In genomic region chr7:100958426-100958825, GRCm38 (mm10) we compare ENCODE assay signal across 13 mouse cellular contexts. TPM values are rescaled to one million over a fixed set of nuclear protein-coding genes. Genes with fewer than 3 reads are reported as not detected.
A peak's percentile ranks its signal among the peaks of the same experiment; 100 is the strongest.
DNase-seq lines count a peak whose midpoint lies in the region; ATAC-seq and TF ChIP-seq lines count a peak whose summit lies in the region.
"Had no signal": no experiment of that assay in that cellular context is flagged by ENCODE, and none has a peak within 500 bp of the region (broad histone marks: within the 10 kb centered on the region; RNA-seq: fewer than 3 reads in every experiment).

No protein-coding gene starts in this region.

- DNase-seq in heart, postnatal 0 days (ENCODE audit: low spot score): no peak
- DNase-seq in heart, postnatal 10 days: no peak
- DNase-seq in right cerebral cortex, postnatal 14 days: peak; percentile 44
- DNase-seq in right cerebral cortex, postnatal 36 days (ENCODE audit: low spot score in 2 of 2): no peak
- DNase-seq in c-Kit-positive CD71-negative TER-119-negative erythroid progenitor cells, embryonic 14.5 days (ENCODE audit: low read depth): peak; percentile 47
- DNase-seq in stomach, postnatal 0 days (ENCODE audit: low spot score): no peak
- DNase-seq in cerebellum, adult 9-11 months: no peak
- DNase-seq in yolk sac, embryonic 10.5 days (ENCODE audit: low spot score): no peak
- DNase-seq: gastrocnemius, postnatal 10 days; layer of hippocampus, postnatal 36 days; lung, postnatal 14 days had no signal

- TF ChIP-seq EP300 in heart, postnatal 0 days (IDR thresholded peaks at IDR 0.05; ENCODE audit: low read depth): no peak
- TF ChIP-seq EP300 in stomach, postnatal 0 days (optimal IDR thresholded peaks at IDR 0.05): no peak

- no peaks in the 10 kb centered on the region for H3K27me3 ChIP-seq in heart, postnatal 0 days (ENCODE audit: control insufficient read depth, insufficient read depth, low read length)
- no peaks in the 10 kb centered on the region for H3K27me3 ChIP-seq in stomach, postnatal 0 days (ENCODE audit: control insufficient read depth, insufficient read depth, low read length)

- no peaks in the 10 kb centered on the region for H3K9me3 ChIP-seq in heart, postnatal 0 days (replicated peaks; ENCODE audit: control insufficient read depth, low read length)
- no peaks in the 10 kb centered on the region for H3K9me3 ChIP-seq in stomach, postnatal 0 days (ENCODE audit: control insufficient read depth, low read length)

- no peak overlapping the region for H3K4me2 ChIP-seq in heart, postnatal 0 days (ENCODE audit: low read depth, low read length)
- H3K4me2 ChIP-seq in stomach, postnatal 0 days (replicated peaks; ENCODE audit: low read depth): no peak overlapping the region

- no peaks in the 10 kb centered on the region for H3K36me3 ChIP-seq in heart, postnatal 0 days (replicated peaks; ENCODE audit: control insufficient read depth, insufficient read depth, low read length)
- H3K36me3 ChIP-seq in stomach, postnatal 0 days (ENCODE audit: control insufficient read depth, insufficient read depth, low read length): no peaks in the 10 kb centered on the region
- H3K36me3 ChIP-seq: hindbrain, embryonic 10.5 days had no signal

- H3K4me3 ChIP-seq in heart, postnatal 0 days (ENCODE audit: low read depth, low read length): no peak overlapping the region
- no peak overlapping the region for H3K4me3 ChIP-seq in stomach, postnatal 0 days (ENCODE audit: low read depth, low read length)
- H3K4me3 ChIP-seq: hindbrain, embryonic 10.5 days had no signal

- peaks cover 2% of the 10 kb centered on the region; the same call in 1 of the 2 replicates for H3K4me1 ChIP-seq in heart, postnatal 0 days (ENCODE audit: control insufficient read depth, insufficient read depth)
- H3K4me1 ChIP-seq in stomach, postnatal 0 days (replicated peaks; ENCODE audit: control insufficient read depth, insufficient read depth): no peaks in the 10 kb centered on the region

- intact Hi-C loops in heart, postnatal 10 days (cut with DNase I): no loop called here

- ATAC-seq in heart, postnatal 0 days (ENCODE audit: insufficient read depth, low read depth): no peak
- ATAC-seq in stomach, postnatal 0 days (ENCODE audit: low FRiP score, low TSS enrichment): no peak

- no peak overlapping the region for H3K27ac ChIP-seq in heart, postnatal 0 days (ENCODE audit: low read depth)
- no peak overlapping the region for H3K27ac ChIP-seq in stomach, postnatal 0 days (replicated peaks)
- H3K27ac ChIP-seq: hindbrain, embryonic 10.5 days had no signal

- TF ChIP-seq CTCF in heart, postnatal 0 days (IDR thresholded peaks at IDR 0.05; ENCODE audit: low read depth): peak; percentile 29
- peak; percentile 57 for TF ChIP-seq CTCF in stomach, postnatal 0 days (IDR thresholded peaks at IDR 0.05; ENCODE audit: low read depth)

- no peak overlapping the region for H3K9ac ChIP-seq in heart, postnatal 0 days (replicated peaks; ENCODE audit: low read depth, low read length)
- H3K9ac ChIP-seq in stomach, postnatal 0 days (ENCODE audit: low read length): no peak overlapping the region

- 90% methylated on average over 2 of the region's 2 CpGs for WGBS in heart, postnatal 0 days
- 95% methylated on average over 2 of the region's 2 CpGs for WGBS in stomach, postnatal 0 days

RNA-seq across cellular contexts. Expression of gene P2ry6, which starts 16.0 kb away (rescaled TPM):
- total RNA-seq in heart, postnatal 0 days (2014; rRNA removed; ENCODE audit: low replicate concordance): 1.0 and 4.5 TPM in 2 replicates
- 3.5 and 3.9 TPM in 2 replicates for polyA plus RNA-seq in heart, postnatal 0 days (2015; fragmentation: Nextera tagmentation; extraction: Ambion mirVana)
- 1 to 10 TPM; 3.7 to 3.9 TPM for total RNA-seq in heart, postnatal 10 days (2021)
- polyA plus RNA-seq in stomach, postnatal 0 days (2015; fragmentation: Nextera tagmentation; extraction: Ambion mirVana): 6.1 and 6.4 TPM in 2 replicates

RNA-seq across cellular contexts. Expression of gene Arhgef17, which starts 26.5 kb away (rescaled TPM):
- total RNA-seq in heart, postnatal 0 days (2014; rRNA removed; ENCODE audit: low replicate concordance): 28.4 and 42.3 TPM in 2 replicates
- polyA plus RNA-seq in heart, postnatal 0 days (2015; fragmentation: Nextera tagmentation; extraction: Ambion mirVana): 2.6 and 2.8 TPM in 2 replicates
- 10 to 100 TPM; 32.9 to 41.2 TPM for total RNA-seq in heart, postnatal 10 days (2021)
- 2.2 and 2.7 TPM in 2 replicates for polyA plus RNA-seq in stomach, postnatal 0 days (2015; fragmentation: Nextera tagmentation; extraction: Ambion mirVana)
- total RNA-seq: neutrophil, adult 5-6 weeks had no signal

RNA-seq across cellular contexts. Expression of gene P2ry2, which starts 54.2 kb away (rescaled TPM):
- 8.0 and 12.9 TPM in 2 replicates for total RNA-seq in heart, postnatal 0 days (2014; rRNA removed; ENCODE audit: low replicate concordance)
- polyA plus RNA-seq in heart, postnatal 0 days (2015; fragmentation: Nextera tagmentation; extraction: Ambion mirVana): 3.0 and 3.8 TPM in 2 replicates
- 10 to 100 TPM; 13.5 to 15.8 TPM for total RNA-seq in heart, postnatal 10 days (2021)
- polyA plus RNA-seq in stomach, postnatal 0 days (2015; fragmentation: Nextera tagmentation; extraction: Ambion mirVana): 5.7 and 5.8 TPM in 2 replicates

Comparison
In these comparisons a context has a peak if more than half of its experiments do, and no peak if none do; other contexts are left out.
1. DNase-seq: peak in right cerebral cortex, postnatal 14 days (single experiment) and c-Kit-positive CD71-negative TER-119-negative erythroid progenitor cells, embryonic 14.5 days (single experiment); none in heart, postnatal 0 days (single experiment), heart, postnatal 10 days (0 of 2), right cerebral cortex, postnatal 36 days (0 of 2), stomach, postnatal 0 days (single experiment), cerebellum, adult 9-11 months (single experiment) and yolk sac, embryonic 10.5 days (single experiment).